Mouse (Mus musculus) testis, adult 2 months (tissue): ENCODE results near the gene C1s1. TPM values are rescaled to one million over a fixed set of nuclear protein-coding genes. Genes with fewer than 3 reads are reported as not detected.

Experiments used
- H3K27ac ChIP-seq: fragments of 200-500 bp; 2 replicates; pipeline ENCODE4 v1.5.1; 2012; ENCODE audit warnings: low read depth, low read length; ENCODE audit not compliant: control insufficient read depth, insufficient read depth
- H3K27me3 ChIP-seq: fragments of 200-500 bp; 2 replicates; pipeline ENCODE4 v1.6.1; 2012; ENCODE audit warnings: mild to moderate bottlenecking, low read length, moderate library complexity; ENCODE audit not compliant: control insufficient read depth, insufficient read depth
- H3K36me3 ChIP-seq: fragments of 200-500 bp; 2 replicates; pipeline ENCODE4 v1.6.1; 2012; ENCODE audit warnings: mild to moderate bottlenecking, low read length; ENCODE audit not compliant: control insufficient read depth, insufficient read depth
- H3K4me1 ChIP-seq: fragments of 200-500 bp; 2 replicates; pipeline ENCODE4 v1.6.1; 2012; ENCODE audit warnings: low read length; ENCODE audit not compliant: control insufficient read depth, insufficient read depth
- H3K4me3 ChIP-seq: fragments of 200-500 bp; 2 replicates; pipeline ENCODE4 v1.5.1; 2012; ENCODE audit warnings: low read depth, mild to moderate bottlenecking, low read length, moderate library complexity, mixed read lengths; ENCODE audit not compliant: control insufficient read depth
- CTCF ChIP-seq: fragments of 200-500 bp; IDR thresholded peaks from 2 replicates; pipeline ENCODE4 v1.5.1; 2012; ENCODE audit warnings: low read depth, mild to moderate bottlenecking, inconsistent platforms, low read length, moderate library complexity; ENCODE audit not compliant: control insufficient read depth, insufficient read depth, insufficient replicate concordance
- POLR2A ChIP-seq: fragments of 200-500 bp; IDR thresholded peaks from 2 replicates; pipeline ENCODE4 v1.6.1; 2012; ENCODE audit warnings: low read depth, mild to moderate bottlenecking, inconsistent platforms, low read length, moderate library complexity; ENCODE audit not compliant: control insufficient read depth
- polyA plus RNA-seq: library from polyadenylated mRNA; depleted of rRNA; stranded (reverse); fragments of >200 nt; gene quantifications from 2 replicates; pipeline ENCODE4 v1.2.3, GENCODE M21; 2012

C1s1 gene
- polyA plus RNA-seq, 1 experiment: 10.5 TPM

GRCm38 (mm10) chr6:124506991-124507390 lies 35.2 kb downstream of the C1s1 start:
- Histone ChIP-seq H3K27me3 (no peaks in the 10 kb centered on the region), H3K4me1 (no peaks in the 10 kb centered on the region; the same call in 1 of the 2 replicates), H3K27ac (no peak overlapping the region), H3K36me3 (no peaks in the 10 kb centered on the region), H3K4me3 (no peak overlapping the region)
- TF ChIP-seq CTCF (no peak), POLR2A (no peak)

- Histone ChIP-seq H3K4me1 (no peaks in the 10 kb centered on the region; the same call in 1 of the 2 replicates), H3K27me3 (no peaks in the 10 kb centered on the region), H3K4me3 (no peak overlapping the region), H3K27ac (no peak overlapping the region), H3K36me3 (no peaks in the 10 kb centered on the region)
- TF ChIP-seq CTCF (no peak), POLR2A (no peak)
Measured at GRCm38 (mm10) chr6:124505028-124505427, 37.1 kb downstream of the C1s1 start.

- Histone ChIP-seq H3K4me1 (no peaks in the 10 kb centered on the region), H3K27ac (peak overlapping the region; percentile 37), H3K36me3 (no peaks in the 10 kb centered on the region), H3K27me3 (no peaks in the 10 kb centered on the region), H3K4me3 (no peak overlapping the region)
- no peak for TF ChIP-seq POLR2A
- TF ChIP-seq CTCF: no peak
Measured at GRCm38 (mm10) chr6:124502021-124502420, 40.1 kb downstream of the C1s1 start.

GRCm38 (mm10) chr6:124501473-124501872 lies 40.7 kb downstream of the C1s1 start:
- Histone ChIP-seq H3K4me1 (no peaks in the 10 kb centered on the region), H3K27ac (peak overlapping the region; percentile 37), H3K4me3 (no peak overlapping the region), H3K27me3 (no peaks in the 10 kb centered on the region), H3K36me3 (no peaks in the 10 kb centered on the region)
- TF ChIP-seq POLR2A (no peak), CTCF (no peak)

GRCm38 (mm10) chr6:124499914-124500566 lies 42.1 kb downstream of the C1s1 start:
- Histone ChIP-seq H3K4me3 (no peak overlapping the region), H3K36me3 (no peaks in the 10 kb centered on the region), H3K4me1 (no peaks in the 10 kb centered on the region), H3K27me3 (no peaks in the 10 kb centered on the region), H3K27ac (no peak overlapping the region)
- TF ChIP-seq CTCF: no peak
- no peak for TF ChIP-seq POLR2A

- H3K27ac ChIP-seq: no peak overlapping the region
- H3K27me3 ChIP-seq: no peaks in the 10 kb centered on the region
- TF ChIP-seq POLR2A (no peak), CTCF (no peak)
- no peak overlapping the region for H3K4me3 ChIP-seq
- H3K4me1 ChIP-seq: peaks cover 4% of the 10 kb centered on the region
- H3K36me3 ChIP-seq: no peaks in the 10 kb centered on the region
Measured at GRCm38 (mm10) chr6:124496054-124496453, 46.1 kb downstream of the C1s1 start.

GRCm38 (mm10) chr6:124493886-124494285 lies 48.3 kb downstream of the C1s1 start:
- H3K4me3 ChIP-seq: no peak overlapping the region
- H3K27ac ChIP-seq: no peak overlapping the region
- H3K36me3 ChIP-seq: no peaks in the 10 kb centered on the region
- peaks cover 4% of the 10 kb centered on the region for H3K4me1 ChIP-seq
- no peaks in the 10 kb centered on the region for H3K27me3 ChIP-seq
- no peak for TF ChIP-seq CTCF
- TF ChIP-seq POLR2A: no peak
